Mouse (Mus musculus) liver, adult 2 months (tissue): Measurements from ENCODE around the gene Dach1.

Source experiments
- CTCF ChIP-seq: fragments of 200-500 bp; IDR thresholded peaks from 2 replicates; pipeline ENCODE4 v1.5.1; 2011; ENCODE audit warnings: low read depth, low read length, control low read depth
- POLR2A ChIP-seq: fragments of 200-500 bp; IDR thresholded peaks from 2 replicates; pipeline ENCODE4 v1.6.1; 2011; ENCODE audit warnings: low read length, control low read depth; ENCODE audit not compliant: insufficient read depth; ENCODE audit errors: extremely low read depth

GRCm38 (mm10) chr14:98167186-98168038, 2.2 kb downstream of the Dach1 start:
- no peak for TF ChIP-seq CTCF
- TF ChIP-seq POLR2A = no peak
